Mouse (Mus musculus) mature B cell (primary cell): ENCODE results near the gene U2af1l4.

Experiments
- in situ Hi-C: fragments of 300-500 bp; cut with MboI; formaldehyde crosslinking; loops from 2 replicates; pipeline ENCODE4 v1.14.3; 2019

U2af1l4 gene

DNA sequence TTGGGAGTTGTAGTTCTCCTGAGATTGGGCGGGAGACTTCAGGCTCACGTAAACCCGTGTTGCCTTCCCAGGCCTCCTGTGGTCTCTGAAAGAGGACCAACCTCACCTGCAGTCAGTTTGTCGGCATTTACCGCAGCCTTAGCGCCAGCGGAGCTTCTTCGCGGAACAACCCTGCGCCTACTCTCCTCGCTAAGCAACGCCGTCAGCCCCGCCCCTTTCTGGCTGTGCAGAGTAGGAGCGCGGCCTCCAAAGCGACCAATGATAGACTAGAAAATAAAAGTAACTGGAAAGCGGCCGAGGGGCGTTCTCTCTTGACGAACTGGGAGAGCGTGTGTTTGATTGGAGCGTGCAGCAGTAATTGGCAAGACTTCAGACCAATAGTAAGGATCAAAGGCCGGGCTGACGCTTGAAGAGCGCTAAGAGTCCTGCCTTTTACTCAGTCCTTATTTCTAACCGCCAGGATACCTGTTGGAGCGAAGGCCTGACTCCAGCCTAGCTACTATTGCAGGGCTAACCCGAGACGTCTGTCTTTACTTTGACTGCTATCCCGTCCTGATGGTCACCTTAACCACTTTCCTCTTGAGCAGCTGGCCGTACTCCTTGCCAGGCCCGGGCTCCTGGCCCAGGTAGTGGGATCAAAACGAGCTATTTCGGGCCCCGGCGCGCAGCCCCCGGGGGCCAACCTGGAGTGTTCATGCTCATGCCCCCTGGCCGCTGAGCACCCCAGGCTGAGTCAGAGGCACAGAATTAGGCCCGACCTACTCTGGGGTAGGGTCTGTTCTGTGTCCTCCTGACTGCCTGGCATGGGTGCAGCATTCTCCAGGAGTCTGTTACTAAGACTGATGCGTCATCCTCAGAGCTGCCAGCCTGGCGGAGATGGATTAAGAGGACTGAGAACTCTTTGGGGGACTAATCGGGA, 10.7 kb upstream of the U2af1l4 start, which contains the start of the genes Hspb6 and Proser3:
Hspb6 (plus strand) TSS at position 77 of the 919 bp plus-strand sequence.
Proser3 (minus strand) TSS at position 198 of the 919 bp plus-strand sequence.
- in situ Hi-C loops = no loop called here

DNA sequence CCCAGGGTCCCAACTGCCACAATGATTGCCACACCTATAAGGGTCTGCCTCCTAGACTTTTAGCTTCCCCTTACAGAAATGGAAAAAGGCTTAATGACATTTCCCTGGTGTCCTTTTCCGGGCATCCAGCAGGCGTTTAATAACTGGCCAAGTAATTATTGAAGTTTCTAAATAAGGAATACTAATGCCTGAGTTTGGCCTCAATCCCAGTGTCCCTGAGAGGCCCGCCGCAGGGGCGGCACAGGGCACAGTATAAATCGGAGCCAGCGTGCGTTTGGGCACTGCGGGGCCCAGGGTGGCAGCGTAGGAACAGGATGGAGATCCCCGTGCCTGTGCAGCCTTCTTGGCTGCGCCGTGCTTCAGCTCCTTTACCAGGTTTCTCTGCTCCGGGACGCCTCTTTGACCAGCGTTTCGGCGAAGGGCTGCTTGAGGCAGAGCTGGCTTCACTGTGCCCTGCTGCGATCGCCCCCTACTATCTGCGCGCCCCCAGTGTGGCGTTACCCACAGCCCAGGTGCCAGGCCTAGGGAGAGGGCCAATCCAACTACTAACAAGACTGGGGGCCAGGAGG, 10.0 kb upstream of the U2af1l4 start:
- in situ Hi-C loops = no loop called here

DNA sequence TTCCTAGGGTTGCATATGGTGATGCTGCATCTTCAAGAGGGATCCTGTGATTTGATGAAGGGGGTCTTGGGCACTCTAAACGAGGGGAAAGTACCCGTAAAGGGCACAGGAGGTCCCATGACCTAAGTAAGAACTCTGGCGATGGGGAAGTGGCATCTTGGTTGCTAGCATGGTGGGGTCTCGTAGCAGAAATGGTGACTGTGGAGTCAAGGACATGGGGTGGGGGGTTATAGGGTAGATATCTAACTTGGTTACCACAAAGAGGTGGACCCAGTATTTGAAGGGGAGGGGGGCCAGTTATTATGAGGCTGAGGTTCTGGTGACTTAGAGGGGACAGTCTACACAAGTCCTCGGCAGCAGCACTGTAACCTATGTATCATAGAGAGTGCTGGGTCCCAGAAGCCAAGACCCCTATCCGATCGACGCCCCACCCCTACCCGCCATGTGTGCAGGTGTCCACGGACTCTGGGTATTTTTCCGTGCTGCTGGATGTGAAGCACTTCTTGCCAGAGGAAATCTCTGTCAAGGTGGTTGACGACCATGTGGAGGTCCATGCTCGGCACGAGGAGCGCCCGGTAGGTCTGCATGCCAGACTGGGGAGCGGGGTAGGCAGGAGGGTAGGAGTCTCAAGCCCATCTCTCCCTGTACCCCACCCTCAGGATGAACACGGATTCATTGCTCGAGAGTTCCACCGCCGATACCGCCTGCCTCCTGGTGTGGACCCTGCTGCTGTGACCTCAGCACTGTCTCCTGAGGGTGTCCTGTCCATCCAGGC, 9.1 kb upstream of the U2af1l4 start:
- in situ Hi-C loops = no loop called here

DNA sequence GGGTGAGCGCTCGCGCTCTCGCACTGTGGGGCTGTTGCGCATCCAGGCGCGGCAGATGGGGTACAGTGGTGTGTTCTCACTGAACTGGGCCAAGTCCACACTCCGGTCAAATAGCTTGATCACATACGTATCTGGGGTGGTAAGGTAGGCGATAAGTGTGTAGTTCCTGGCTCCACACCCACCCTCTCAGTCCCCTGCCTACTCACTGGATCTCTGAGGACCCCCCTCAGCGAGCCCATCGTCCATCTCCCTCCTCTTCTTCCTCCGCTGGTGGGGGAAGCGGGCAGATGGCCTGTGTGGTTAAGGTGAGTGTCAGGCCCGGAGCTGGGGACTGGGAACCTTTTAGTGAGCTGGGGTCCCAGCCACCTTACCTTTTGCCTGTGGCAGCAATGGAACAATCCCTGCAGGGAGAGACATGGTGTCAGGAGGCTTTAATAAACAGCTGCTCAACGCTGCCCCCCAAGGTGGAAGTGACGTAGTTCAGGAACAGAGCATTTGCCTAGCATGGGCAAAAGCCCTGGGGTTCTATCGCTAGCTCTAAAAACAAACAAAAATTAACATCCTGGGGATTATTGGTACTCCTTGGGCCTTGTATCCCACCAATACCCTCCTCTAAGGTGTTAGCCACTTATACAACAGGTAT, 6.1 kb upstream of the U2af1l4 start:
- in situ Hi-C loops = no loop called here

- in situ Hi-C loops = no loop called here
These were observed 5.1 kb upstream of the U2af1l4 start for GRCm38 (mm10) chr7:30557901-30558514.

DNA sequence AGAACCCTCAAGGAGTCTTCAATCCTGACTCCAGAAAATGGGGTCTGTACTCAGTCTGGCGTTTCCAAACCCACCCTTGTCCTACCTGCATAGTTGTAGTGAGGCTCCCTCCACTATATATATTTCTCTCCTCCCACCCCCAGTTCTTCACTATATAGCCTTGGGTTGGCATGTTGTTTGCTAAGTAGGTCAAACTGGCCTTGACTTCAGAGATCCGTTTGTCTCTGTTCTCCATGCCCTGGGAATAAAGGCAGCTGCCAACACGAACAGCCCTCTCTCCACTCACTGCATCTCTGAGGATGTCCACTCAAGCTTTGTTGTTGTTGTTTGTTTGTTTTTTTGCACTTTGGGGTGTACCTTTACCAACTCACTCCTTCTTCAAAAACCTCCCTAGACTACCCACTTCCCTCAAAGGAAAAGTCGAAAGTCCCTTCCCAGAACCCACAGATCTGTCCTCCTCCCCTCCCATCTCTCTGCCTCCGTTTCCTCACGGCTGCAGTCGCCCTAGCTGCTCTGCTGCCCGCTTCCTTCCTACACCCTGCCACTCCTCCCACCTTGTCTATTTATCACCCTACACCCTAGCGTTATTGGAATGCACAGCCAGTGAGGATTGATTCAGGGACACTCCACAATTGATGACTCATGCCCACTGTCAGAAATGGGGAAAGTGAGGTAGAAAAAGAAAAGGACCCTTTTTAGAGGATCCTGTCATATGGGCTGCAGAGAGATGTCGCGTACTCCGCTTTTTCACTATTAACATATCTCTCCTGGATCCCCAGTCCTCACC, 4.3 kb upstream of the U2af1l4 start:
- in situ Hi-C loops = no loop called here

- in situ Hi-C loops = no loop called here
These were observed 3.6 kb upstream of the U2af1l4 start, which contains the start of gene Lin37 for GRCm38 (mm10) chr7:30559443-30559954. Gene Lin37 (minus strand): TSS chr7:30559838.

GRCm38 (mm10) chr7:30560296-30560695, 2.8 kb upstream of the U2af1l4 start:
- in situ Hi-C loops = no loop called here

GRCm38 (mm10) chr7:30562526-30563116, 480 bp upstream of the U2af1l4 start:
- in situ Hi-C loops = no loop called here

GRCm38 (mm10) chr7:30563906-30564280, 792 bp downstream of the U2af1l4 start:
- in situ Hi-C loops = no loop called here

GRCm38 (mm10) chr7:30564970-30565571, 2.0 kb downstream of the U2af1l4 start, which contains the start of gene Igflr1:
Gene Igflr1 (plus strand): TSS chr7:30565427.
- in situ Hi-C loops = no loop called here

DNA sequence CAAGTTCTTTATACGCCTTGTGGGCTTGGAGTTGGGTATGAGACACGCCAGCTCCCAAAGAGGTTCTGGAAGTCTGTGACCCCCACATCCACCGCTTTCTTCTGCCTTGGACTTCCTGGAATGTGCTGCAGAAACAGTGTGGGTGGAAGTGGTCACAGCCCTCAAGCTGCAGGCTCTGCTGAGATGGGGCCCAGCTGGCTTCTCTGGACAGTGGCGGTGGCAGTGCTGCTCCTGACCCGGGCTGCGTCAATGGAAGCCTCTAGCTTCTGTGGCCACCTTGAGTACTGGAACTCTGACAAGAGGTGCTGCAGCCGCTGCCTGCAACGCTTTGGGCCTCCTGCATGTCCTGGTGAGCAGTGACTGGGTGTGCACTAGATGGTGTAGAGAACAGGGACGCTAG, 2.9 kb downstream of the U2af1l4 start:
- in situ Hi-C loops = no loop called here

DNA sequence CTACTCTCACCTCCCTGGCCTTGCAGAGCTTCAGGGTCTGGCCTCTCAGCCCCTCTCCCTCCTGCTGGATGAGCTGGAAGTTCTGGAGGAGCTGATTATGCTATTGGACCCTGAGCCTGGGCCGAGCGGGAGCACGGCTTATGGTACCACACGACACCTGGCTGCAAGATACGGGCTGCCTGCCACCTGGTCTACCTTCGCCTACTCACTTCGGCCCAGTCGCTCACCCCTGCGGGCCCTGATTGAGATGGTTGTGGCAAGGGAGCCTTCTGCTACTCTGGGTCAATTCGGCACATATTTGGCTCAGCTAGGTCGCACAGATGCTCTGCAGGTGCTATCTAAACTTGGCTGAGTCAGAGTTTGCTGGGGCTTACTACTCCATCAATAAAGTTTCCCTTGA, 4.5 kb downstream of the U2af1l4 start:
- in situ Hi-C loops = no loop called here

DNA sequence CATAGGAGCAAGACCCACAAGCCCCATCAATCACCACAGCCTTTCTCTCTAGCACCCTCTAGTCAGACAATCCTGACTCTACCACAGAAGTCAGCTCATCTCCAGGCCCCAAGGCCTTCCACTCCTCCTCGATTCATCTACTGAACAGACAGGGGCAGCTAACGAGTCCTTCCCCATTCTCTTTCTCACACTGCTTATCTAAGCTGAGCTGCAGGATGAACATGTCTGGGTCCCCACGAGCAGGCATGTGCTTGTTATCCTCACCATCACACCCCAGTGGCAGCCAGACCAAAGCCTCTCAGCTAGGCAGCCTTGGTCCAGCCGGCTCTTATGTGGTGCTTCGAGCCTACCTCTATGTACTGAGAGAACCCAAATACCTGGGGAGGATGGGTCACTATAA, 9.3 kb downstream of the U2af1l4 start:
- in situ Hi-C loops = no loop called here

DNA sequence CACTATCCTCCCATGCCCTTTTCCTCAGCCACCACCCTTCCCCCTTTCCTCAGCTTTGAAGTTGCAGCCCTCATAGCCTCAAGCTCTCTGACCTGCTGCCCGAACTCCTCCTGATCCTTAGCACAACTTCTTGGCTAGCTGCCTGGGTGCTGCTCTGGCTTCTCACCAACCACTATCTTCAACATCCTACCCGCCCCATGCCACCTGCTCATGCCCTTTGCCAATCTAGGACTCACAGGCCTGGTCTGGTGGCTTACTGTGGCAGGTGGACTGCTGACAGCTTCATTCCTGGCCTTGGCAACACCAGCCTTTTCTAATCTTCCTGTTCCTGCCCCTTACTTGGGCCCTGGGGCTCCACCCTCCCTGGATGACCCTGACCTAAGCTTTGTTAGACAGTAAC, 9.9 kb downstream of the U2af1l4 start:
- in situ Hi-C loops = no loop called here

DNA sequence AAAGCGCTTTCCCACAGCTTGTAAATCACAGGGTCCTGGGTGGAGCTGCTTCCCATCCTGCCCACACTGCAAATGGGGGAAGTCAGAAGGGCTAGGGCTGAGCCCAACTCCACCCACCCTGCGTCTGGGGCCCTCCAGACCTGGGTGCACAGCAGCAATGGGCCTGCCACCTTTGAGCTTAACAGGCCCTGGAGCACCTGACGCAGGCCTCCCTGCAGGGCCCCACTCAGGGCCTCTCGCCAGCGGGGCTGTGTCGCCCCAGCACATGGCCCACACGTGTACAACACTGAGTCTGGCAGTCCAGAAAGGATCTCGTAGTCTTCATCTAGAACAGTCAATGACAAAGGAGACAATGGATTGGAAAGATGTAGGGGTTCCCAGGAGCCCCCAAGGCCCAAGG, 16.8 kb downstream of the U2af1l4 start:
- in situ Hi-C loops = no loop called here

DNA sequence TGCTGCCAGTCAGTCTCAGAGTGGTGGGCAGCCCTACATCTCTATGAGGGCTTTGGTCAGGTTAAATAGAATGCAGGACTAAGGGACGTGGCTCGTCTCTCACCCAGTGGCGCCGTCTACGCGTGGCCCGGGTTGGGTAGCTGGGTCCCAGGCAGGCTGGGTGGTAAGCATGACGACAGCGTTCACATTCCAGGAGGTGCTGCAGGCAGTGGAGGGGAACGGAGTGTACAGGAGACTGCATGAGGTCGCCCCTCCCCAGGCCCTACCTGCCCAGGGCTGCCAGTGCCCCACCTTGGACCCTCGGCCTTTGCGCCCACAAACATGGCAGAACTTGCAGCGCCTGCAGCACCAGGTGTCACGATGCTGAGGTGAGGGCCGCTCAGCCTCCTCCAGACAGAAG, 18.4 kb downstream of the U2af1l4 start:
- in situ Hi-C loops = no loop called here

DNA sequence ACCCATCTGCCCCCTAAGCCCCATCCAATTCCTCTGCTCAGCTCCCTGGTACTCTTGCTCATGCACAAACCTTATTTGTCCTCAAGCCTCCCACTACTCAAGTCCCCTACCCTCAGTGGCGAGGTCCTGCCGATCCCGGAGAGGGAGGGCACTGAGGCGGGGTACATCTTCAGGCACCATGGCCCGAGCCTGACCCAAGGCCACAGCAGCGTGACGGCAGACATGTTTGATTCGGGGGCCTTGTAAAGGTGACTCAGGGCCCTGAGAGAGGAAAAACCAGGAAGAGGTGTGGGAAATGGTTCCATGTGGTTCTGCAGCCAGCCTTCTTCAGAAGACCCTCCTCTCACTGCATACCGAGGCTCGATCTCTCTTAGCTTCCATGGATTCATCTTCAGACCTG, 21.2 kb downstream of the U2af1l4 start:
- in situ Hi-C loops = no loop called here

DNA sequence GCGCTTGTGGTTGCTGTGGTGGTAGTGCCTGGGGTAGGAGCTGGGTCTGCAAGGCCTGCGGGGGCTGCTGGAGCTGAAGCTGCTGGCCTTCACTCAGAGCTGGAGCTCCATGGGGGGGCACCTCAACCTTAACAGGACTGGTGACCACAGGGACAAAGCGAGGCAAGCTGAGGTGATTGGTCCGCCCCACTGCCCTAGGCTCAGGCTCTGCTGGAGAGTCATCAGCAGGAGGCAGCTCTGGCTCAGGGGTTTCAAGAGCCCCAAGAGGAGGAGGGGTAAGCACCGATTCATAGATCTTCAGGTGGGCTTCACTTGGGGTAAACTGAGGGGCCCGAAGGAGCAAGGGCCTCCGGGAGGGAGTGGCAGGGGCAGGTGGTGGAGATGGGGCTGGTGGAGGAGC, 22.1 kb downstream of the U2af1l4 start:
- in situ Hi-C loops = no loop called here
